24 mouse cellular contexts compared by ENCODE assay signal in the genomic region with DNA sequence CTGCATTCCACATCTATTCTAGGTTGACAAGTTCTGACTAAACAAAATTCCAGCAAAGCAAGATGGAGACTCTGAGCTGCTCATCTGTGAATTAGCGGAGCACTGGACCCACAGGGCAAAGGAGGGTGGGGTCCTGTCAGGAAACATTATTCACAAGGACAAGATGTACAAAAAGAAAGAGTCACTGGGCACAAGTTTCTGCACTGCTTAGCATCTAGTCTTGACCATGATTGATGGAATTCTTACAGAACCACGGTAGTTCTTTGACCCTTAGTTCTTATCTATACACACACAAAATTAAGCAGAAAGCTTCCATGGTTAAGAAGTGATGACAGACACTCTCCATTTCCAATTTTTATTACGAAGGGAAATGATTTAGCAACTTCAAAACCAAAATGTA.
DNase-seq lines count a peak whose midpoint lies in the region; ATAC-seq lines count a peak whose summit lies in the region.
"Had no signal": no experiment of that assay in that cellular context is flagged by ENCODE, and none has a peak within 500 bp of the region (broad histone marks: within the 10 kb centered on the region; RNA-seq: fewer than 3 reads in every experiment).

No protein-coding gene starts in this region.

- H3K4me2 ChIP-seq in lung, embryonic 16.5 days (ENCODE audit: low read depth, low read length): no peak overlapping the region
- H3K4me2 ChIP-seq: embryonic facial prominence, embryonic 13.5 days; embryonic facial prominence, embryonic 15.5 days; forebrain, embryonic 12.5 days had no signal

- 33% methylated on average over 3 of the region's 3 CpGs for WGBS in lung, embryonic 16.5 days
- 47% methylated on average over 3 of the region's 3 CpGs for WGBS in heart, embryonic 10.5 days

- H3K9ac ChIP-seq in lung, embryonic 16.5 days (ENCODE audit: low read length): no peak overlapping the region
- H3K9ac ChIP-seq: embryonic facial prominence, embryonic 13.5 days; embryonic facial prominence, embryonic 15.5 days; forebrain, embryonic 12.5 days had no signal

- peak; percentile 47 for ATAC-seq in lung, embryonic 16.5 days (ENCODE audit: low read depth)
- ATAC-seq: activated CD4-positive, CD25-positive, alpha-beta regulatory T cell, adult 4 months; CD4-positive, CD25-positive, alpha-beta regulatory T cell, adult 4 months; forebrain, embryonic 14.5 days; forebrain, embryonic 16.5 days; Patski had no signal

- H3K4me1 ChIP-seq in lung, embryonic 16.5 days (replicated peaks; ENCODE audit: control insufficient read depth, insufficient read depth, low read length): peaks cover 7% of the 10 kb centered on the region
- H3K4me1 ChIP-seq in heart, embryonic 10.5 days: peaks cover 2% of the 10 kb centered on the region; the same call in 1 of the 2 replicates
- H3K4me1 ChIP-seq: embryonic facial prominence, embryonic 13.5 days; embryonic facial prominence, embryonic 15.5 days had no signal

- no peaks in the 10 kb centered on the region for H3K36me3 ChIP-seq in lung, embryonic 16.5 days (ENCODE audit: control insufficient read depth, insufficient read depth, low read length)
- H3K36me3 ChIP-seq in heart, embryonic 10.5 days: no peaks in the 10 kb centered on the region
- H3K36me3 ChIP-seq: embryonic facial prominence, embryonic 13.5 days; embryonic facial prominence, embryonic 15.5 days; forebrain, embryonic 10.5 days; forebrain, embryonic 12.5 days; G1E had no signal

- H3K9me3 ChIP-seq in lung, embryonic 16.5 days (ENCODE audit: control insufficient read depth, low read length): no peaks in the 10 kb centered on the region
- no peaks in the 10 kb centered on the region for H3K9me3 ChIP-seq in heart, embryonic 10.5 days
- H3K9me3 ChIP-seq: embryonic facial prominence, embryonic 13.5 days; embryonic facial prominence, embryonic 15.5 days; forebrain, embryonic 10.5 days; forebrain, embryonic 12.5 days; G1E had no signal

- no peak overlapping the region for H3K27ac ChIP-seq in lung, embryonic 16.5 days (ENCODE audit: low read length)
- H3K27ac ChIP-seq in heart, embryonic 10.5 days: no peak overlapping the region
- H3K27ac ChIP-seq: embryonic facial prominence, embryonic 13.5 days; embryonic facial prominence, embryonic 15.5 days; forebrain, embryonic 10.5 days; forebrain, embryonic 12.5 days had no signal

- intact Hi-C loops in left cerebral cortex, postnatal 36 days (cut with DNase I): no loop called here

- DNase-seq in lung, postnatal 14 days: no peak
- peak; percentile 24 for DNase-seq in lung, postnatal 36 days
- no peak for DNase-seq in lung, adult 18-20 months
- peak; percentile 38 for DNase-seq in Muller cell, postnatal 12 days (ENCODE audit: inconsistent ontology term)
- peak; percentile 44 for DNase-seq in yolk sac, embryonic 10.5 days (ENCODE audit: low spot score)
- DNase-seq in heart, embryonic 10.5 days (ENCODE audit: low spot score): no peak
- no peak for DNase-seq in left cerebral cortex, postnatal 36 days (ENCODE audit: low spot score in 2 of 2)
- DNase-seq: B cell, adult 2 months; cerebellum, adult 11 months; cerebellum, adult 8-10 months; embryo, embryonic 11 days had no signal

- no peak overlapping the region for H3K4me3 ChIP-seq in lung, embryonic 16.5 days (ENCODE audit: low read length)
- H3K4me3 ChIP-seq in heart, embryonic 10.5 days: no peak overlapping the region
- H3K4me3 ChIP-seq: embryonic facial prominence, embryonic 13.5 days; embryonic facial prominence, embryonic 15.5 days; erythroblast, embryonic 14.5 days; forebrain, embryonic 10.5 days; forebrain, embryonic 12.5 days had no signal

- H3K27me3 ChIP-seq in lung, embryonic 16.5 days (ENCODE audit: control insufficient read depth, insufficient read depth, low read depth, low read length): no peaks in the 10 kb centered on the region
- no peaks in the 10 kb centered on the region for H3K27me3 ChIP-seq in heart, embryonic 10.5 days (ENCODE audit: insufficient read depth, poor library complexity, severe bottlenecking)
- H3K27me3 ChIP-seq: CH12.LX; embryonic facial prominence, embryonic 13.5 days; embryonic facial prominence, embryonic 15.5 days; forebrain, embryonic 12.5 days; Patski had no signal

Comparison
In these comparisons a context has a peak if more than half of its experiments do, and no peak if none do; other contexts are left out.
1. DNase-seq: peak in lung, postnatal 36 days (single experiment), Muller cell, postnatal 12 days (single experiment) and yolk sac, embryonic 10.5 days (single experiment); none in lung, postnatal 14 days (single experiment), lung, adult 18-20 months (0 of 2), heart, embryonic 10.5 days (single experiment) and left cerebral cortex, postnatal 36 days (0 of 2).